Mouse (Mus musculus) spleen, adult 10 weeks (tissue): Measurements from ENCODE around the gene Htr2b. TPM values are rescaled to one million over a fixed set of nuclear protein-coding genes. Genes with fewer than 3 reads are reported as not detected.

Experiments
- polyA plus RNA-seq: library from polyadenylated mRNA; stranded (reverse); fragments of 350-450 nt; fragmentation: Illumina TruSeq; extraction: RNeasy Lipid Tissue Mini Kit (QIAGEN cat#74804); gene quantifications from one replicate; pipeline ENCODE4 v1.2.3, GENCODE M21; 2015; ENCODE audit warnings: low replicate concordance; ENCODE audit not compliant: insufficient read depth

Htr2b gene
- polyA plus RNA-seq, result not detected

GRCm38 (mm10) chr1:86111779-86112178 is at the start of gene Htr2b:
TSS of gene Htr2b (minus strand) at chr1:86111970.

GRCm38 (mm10) chr1:86154133-86154823 is 42.5 kb upstream of the Htr2b start, which contains the start of gene Armc9:
TSS of gene Armc9 (plus strand) at chr1:86154780.

GRCm38 (mm10) chr1:86133337-86133736 is 21.6 kb upstream of the Htr2b start, which contains the start of gene Gm21972:
TSS of gene Gm21972 (plus strand) at chr1:86133637.

GRCm38 (mm10) chr1:86064271-86064991 is 47.3 kb downstream of the Htr2b start, which contains the start of gene Psmd1:
TSS of gene Psmd1 (plus strand) at chr1:86064387.

Other genes starting within 250 kb of the Htr2b start
- 53.9 TPM for gene Itm2c, start 217.7 kb downstream of the Htr2b start, polyA plus RNA-seq
- 0.17 TPM for gene 4933407L21Rik, start 183.5 kb downstream of the Htr2b start, polyA plus RNA-seq
- gene Gpr55, start 151.0 kb downstream of the Htr2b start, polyA plus RNA-seq, result 7.1 TPM
- not detected for gene Spata3, start 95.2 kb downstream of the Htr2b start, polyA plus RNA-seq
- not detected for gene 2810459M11Rik, start 66.1 kb downstream of the Htr2b start, polyA plus RNA-seq
- 79.4 TPM for gene Psmd1, start 47.6 kb downstream of the Htr2b start, polyA plus RNA-seq
- not detected for gene Gm21972, start 21.7 kb upstream of the Htr2b start, polyA plus RNA-seq
- 4.7 TPM for gene Armc9, start 42.8 kb upstream of the Htr2b start, polyA plus RNA-seq
- 1.4 TPM for gene B3gnt7, start 190.9 kb upstream of the Htr2b start, polyA plus RNA-seq
- 449 TPM for gene Ncl, start 247.4 kb upstream of the Htr2b start, polyA plus RNA-seq